8 mouse cellular contexts compared by ENCODE assay signal in genomic region chr17:24887291-24888080, GRCm38 (mm10). TPM values are rescaled to one million over a fixed set of nuclear protein-coding genes. Genes with fewer than 3 reads are reported as not detected.
DNase-seq lines count a peak whose midpoint lies in the region; ATAC-seq and TF ChIP-seq lines count a peak whose summit lies in the region.

No protein-coding gene starts in this region.

- peaks cover 64% of the 10 kb centered on the region for H3K36me3 ChIP-seq in heart, embryonic 13.5 days
- H3K36me3 ChIP-seq in G1E (replicated peaks) = peaks cover 77% of the 10 kb centered on the region
- H3K36me3 ChIP-seq in erythroblast, embryonic 14.5 days (ENCODE audit: control insufficient read depth) = peaks cover 82% of the 10 kb centered on the region
- H3K36me3 ChIP-seq in limb, embryonic 11.5 days (ENCODE audit: control insufficient read depth, insufficient read depth, low read length) = peaks cover 19% of the 10 kb centered on the region
- peaks cover 31% of the 10 kb centered on the region for H3K36me3 ChIP-seq in stomach, embryonic 15.5 days

- 57% methylated on average over 18 of the region's 18 CpGs for WGBS in heart, embryonic 13.5 days
- 66% methylated on average over 18 of the region's 18 CpGs for WGBS in limb, embryonic 11.5 days
- 59% methylated on average over 18 of the region's 18 CpGs for WGBS in stomach, embryonic 15.5 days

- H3K4me1 ChIP-seq in heart, embryonic 13.5 days = peaks cover 26% of the 10 kb centered on the region
- peaks cover 74% of the 10 kb centered on the region for H3K4me1 ChIP-seq in G1E (ENCODE audit: insufficient read depth, low read depth, low read length)
- peaks cover 68% of the 10 kb centered on the region for H3K4me1 ChIP-seq in erythroblast, embryonic 14.5 days (ENCODE audit: control insufficient read depth)
- peaks cover 15% of the 10 kb centered on the region; the same call in 1 of the 2 replicates for H3K4me1 ChIP-seq in limb, embryonic 11.5 days (ENCODE audit: control insufficient read depth, insufficient read depth, low read length)
- H3K4me1 ChIP-seq in stomach, embryonic 15.5 days = peaks cover 24% of the 10 kb centered on the region

- no peaks in the 10 kb centered on the region for H3K27me3 ChIP-seq in heart, embryonic 13.5 days (replicated peaks)
- no peaks in the 10 kb centered on the region for H3K27me3 ChIP-seq in G1E (ENCODE audit: insufficient read depth, low read length)
- no peaks in the 10 kb centered on the region for H3K27me3 ChIP-seq in erythroblast, embryonic 14.5 days (ENCODE audit: control insufficient read depth)
- no peaks in the 10 kb centered on the region for H3K27me3 ChIP-seq in limb, embryonic 11.5 days (ENCODE audit: control insufficient read depth, insufficient read depth, low read length)
- H3K27me3 ChIP-seq in stomach, embryonic 15.5 days (replicated peaks) = no peaks in the 10 kb centered on the region

- peak overlapping the region; percentile 76 for H3K4me3 ChIP-seq in heart, embryonic 13.5 days
- H3K4me3 ChIP-seq in G1E (ENCODE audit: low read depth, low read length) = peak overlapping the region; percentile 95
- H3K4me3 ChIP-seq in erythroblast, embryonic 14.5 days (replicated peaks) = peak overlapping the region; percentile 90
- H3K4me3 ChIP-seq in limb, embryonic 11.5 days (ENCODE audit: low read depth, low read length) = peak overlapping the region; percentile 69
- H3K4me3 ChIP-seq in stomach, embryonic 15.5 days (replicated peaks) = peak overlapping the region; percentile 88

- no peak for DNase-seq in heart, postnatal 4 days
- peak; percentile 42 for DNase-seq in G1E (ENCODE audit: low spot score)
- DNase-seq in limb, embryonic 11.5 days (ENCODE audit: low spot score) = no peak
- DNase-seq in spleen, adult 18-20 months = no peak
- DNase-seq in c-Kit-positive CD71-positive TER-119-positive erythroid progenitor cells, embryonic 14.5 days (ENCODE audit: low spot score) = no peak

- peak overlapping the region; percentile 77 for H3K27ac ChIP-seq in heart, embryonic 13.5 days (replicated peaks)
- H3K27ac ChIP-seq in limb, embryonic 11.5 days (replicated peaks; ENCODE audit: low read depth, low read length) = no peak overlapping the region
- no peak overlapping the region for H3K27ac ChIP-seq in stomach, embryonic 15.5 days

- TF ChIP-seq CTCF in G1E (IDR thresholded peaks at IDR 0.05; ENCODE audit: low read depth, low read length) = no peak

- peak overlapping the region; percentile 89 for H3K9ac ChIP-seq in heart, embryonic 13.5 days
- H3K9ac ChIP-seq in limb, embryonic 11.5 days (ENCODE audit: low read length) = peak overlapping the region; percentile 75
- peak overlapping the region; percentile 83 for H3K9ac ChIP-seq in stomach, embryonic 15.5 days

- H3K9me3 ChIP-seq in heart, embryonic 13.5 days = no peaks in the 10 kb centered on the region
- H3K9me3 ChIP-seq in G1E (replicated peaks) = no peaks in the 10 kb centered on the region
- H3K9me3 ChIP-seq in erythroblast, embryonic 14.5 days (ENCODE audit: control insufficient read depth, low read length) = no peaks in the 10 kb centered on the region
- H3K9me3 ChIP-seq in limb, embryonic 11.5 days (ENCODE audit: control insufficient read depth, low read length) = no peaks in the 10 kb centered on the region
- no peaks in the 10 kb centered on the region for H3K9me3 ChIP-seq in stomach, embryonic 15.5 days

- no peak for ATAC-seq in heart, embryonic 13.5 days (ENCODE audit: extremely low read depth, insufficient number of reproducible peaks, low FRiP score, low TSS enrichment)
- ATAC-seq in G1E (ENCODE audit: extremely low read depth, insufficient number of reproducible peaks, low FRiP score, poor library complexity, severe bottlenecking) = no peak
- ATAC-seq in limb, embryonic 11.5 days (ENCODE audit: insufficient number of reproducible peaks, low FRiP score, low TSS enrichment, low read depth) = no peak
- no peak for ATAC-seq in stomach, embryonic 15.5 days (ENCODE audit: insufficient read depth, low FRiP score, low read depth)

- peak overlapping the region; percentile 97 for H3K4me2 ChIP-seq in heart, embryonic 13.5 days
- H3K4me2 ChIP-seq in limb, embryonic 11.5 days (ENCODE audit: low read depth, severe bottlenecking) = peak overlapping the region; percentile 93
- H3K4me2 ChIP-seq in stomach, embryonic 15.5 days = peak overlapping the region; percentile 81

RNA-seq across cellular contexts. Expression of gene Spsb3, which starts 1.0 kb away (rescaled TPM):
- 27.8 and 29.9 TPM in 2 replicates for polyA plus RNA-seq in heart, embryonic 13.5 days (2015; fragmentation: Nextera tagmentation; extraction: Ambion mirVana)
- 10 to 100 TPM; 34.8 to 38.6 TPM for total RNA-seq in heart, postnatal 4 days (2021)
- total RNA-seq in G1E (2014; fragmentation: Nextera tagmentation) (10.9 and 12.8 TPM in 2 replicates), G1E (2017) (15.9 and 19.7 TPM in 2 replicates)
- 35.1 and 42.6 TPM in 2 replicates for polyA plus RNA-seq in G1E (2012)
- polyA plus RNA-seq in erythroblast, embryonic 14.5 days (2012) = 9.2 and 10.3 TPM in 2 replicates
- 36.8 and 42.1 TPM in 2 replicates for polyA plus RNA-seq in limb, embryonic 11.5 days (2014; fragmentation: Nextera tagmentation; extraction: Ambion mirVana)
- polyA plus RNA-seq in stomach, embryonic 15.5 days (2015; fragmentation: Nextera tagmentation; extraction: Ambion mirVana) = 32.1 and 32.5 TPM in 2 replicates

RNA-seq across cellular contexts. Expression of gene Nubp2, which starts 1.3 kb away (rescaled TPM):
- polyA plus RNA-seq in heart, embryonic 13.5 days (2015; fragmentation: Nextera tagmentation; extraction: Ambion mirVana) = 36.1 and 41.4 TPM in 2 replicates
- total RNA-seq in heart, postnatal 4 days (2021) = 10 to 100 TPM; 25.6 to 27.0 TPM
- 92.9 and 95.7 TPM in 2 replicates for total RNA-seq in G1E (2014; fragmentation: Nextera tagmentation)
- 46.9 and 58.5 TPM in 2 replicates for total RNA-seq in G1E (2017)
- polyA plus RNA-seq in G1E (2012) = 79.9 and 103 TPM in 2 replicates
- 7.5 and 12.0 TPM in 2 replicates for polyA plus RNA-seq in erythroblast, embryonic 14.5 days (2012)
- 65.1 and 66.0 TPM in 2 replicates for polyA plus RNA-seq in limb, embryonic 11.5 days (2014; fragmentation: Nextera tagmentation; extraction: Ambion mirVana)
- polyA plus RNA-seq in stomach, embryonic 15.5 days (2015; fragmentation: Nextera tagmentation; extraction: Ambion mirVana) = 49.0 and 49.6 TPM in 2 replicates

RNA-seq across cellular contexts. Expression of gene Eme2, which starts 7.4 kb away (rescaled TPM):
- polyA plus RNA-seq in heart, embryonic 13.5 days (2015; fragmentation: Nextera tagmentation; extraction: Ambion mirVana) = 20.7 and 22.5 TPM in 2 replicates
- total RNA-seq in heart, postnatal 4 days (2021) = 10 to 100 TPM; 24.8 to 27.1 TPM
- total RNA-seq in G1E (2014; fragmentation: Nextera tagmentation) (3.4 and 6.5 TPM in 2 replicates), G1E (2017) (18.2 and 19.4 TPM in 2 replicates)
- polyA plus RNA-seq in G1E (2012) = 9.4 and 12.1 TPM in 2 replicates
- polyA plus RNA-seq in erythroblast, embryonic 14.5 days (2012) = 1.7 and 1.8 TPM in 2 replicates
- 20.5 and 20.8 TPM in 2 replicates for polyA plus RNA-seq in limb, embryonic 11.5 days (2014; fragmentation: Nextera tagmentation; extraction: Ambion mirVana)
- polyA plus RNA-seq in stomach, embryonic 15.5 days (2015; fragmentation: Nextera tagmentation; extraction: Ambion mirVana) = 26.3 and 29.3 TPM in 2 replicates

RNA-seq across cellular contexts. Expression of gene Mrps34, which starts 7.4 kb away (rescaled TPM):
- polyA plus RNA-seq in heart, embryonic 13.5 days (2015; fragmentation: Nextera tagmentation; extraction: Ambion mirVana) = 79.2 and 81.5 TPM in 2 replicates
- total RNA-seq in heart, postnatal 4 days (2021) = 10 to 100 TPM; 93.6 to 97.0 TPM
- total RNA-seq in G1E (2014; fragmentation: Nextera tagmentation) (28.8 and 30.8 TPM in 2 replicates), G1E (2017) (15.6 and 21.1 TPM in 2 replicates)
- 81.7 and 82.8 TPM in 2 replicates for polyA plus RNA-seq in G1E (2012)
- polyA plus RNA-seq in erythroblast, embryonic 14.5 days (2012) = 6.4 and 7.5 TPM in 2 replicates
- 82.3 and 84.8 TPM in 2 replicates for polyA plus RNA-seq in limb, embryonic 11.5 days (2014; fragmentation: Nextera tagmentation; extraction: Ambion mirVana)
- 102 and 112 TPM in 2 replicates for polyA plus RNA-seq in stomach, embryonic 15.5 days (2015; fragmentation: Nextera tagmentation; extraction: Ambion mirVana)

RNA-seq across cellular contexts. Expression of gene Nme3, which starts 8.8 kb away (rescaled TPM):
- polyA plus RNA-seq in heart, embryonic 13.5 days (2015; fragmentation: Nextera tagmentation; extraction: Ambion mirVana) = 32.0 and 41.0 TPM in 2 replicates
- 10 to 100 TPM; 33.6 to 42.8 TPM for total RNA-seq in heart, postnatal 4 days (2021)
- total RNA-seq in G1E (2014; fragmentation: Nextera tagmentation) (5.6 and 9.5 TPM in 2 replicates), G1E (2017) (29.0 and 32.5 TPM in 2 replicates)
- 20.2 and 26.8 TPM in 2 replicates for polyA plus RNA-seq in G1E (2012)
- polyA plus RNA-seq in erythroblast, embryonic 14.5 days (2012) = 14.9 and 16.7 TPM in 2 replicates
- polyA plus RNA-seq in limb, embryonic 11.5 days (2014; fragmentation: Nextera tagmentation; extraction: Ambion mirVana) = 51.5 and 53.0 TPM in 2 replicates
- 77.5 and 79.8 TPM in 2 replicates for polyA plus RNA-seq in stomach, embryonic 15.5 days (2015; fragmentation: Nextera tagmentation; extraction: Ambion mirVana)
